Mouse (Mus musculus): ENCODE data around the gene Olfr718-ps1. TPM values are rescaled to one million over a fixed set of nuclear protein-coding genes. Genes with fewer than 3 reads are reported as not detected.
"Not testable (repeated sequence)": the region's sequence is repeated elsewhere in the genome, so short reads cannot be mapped to it uniquely, and the experiment has no call there.

Gene Olfr718-ps1
- polyA plus RNA-seq, 1 experiment from 2014 or later = not detected

DNA sequence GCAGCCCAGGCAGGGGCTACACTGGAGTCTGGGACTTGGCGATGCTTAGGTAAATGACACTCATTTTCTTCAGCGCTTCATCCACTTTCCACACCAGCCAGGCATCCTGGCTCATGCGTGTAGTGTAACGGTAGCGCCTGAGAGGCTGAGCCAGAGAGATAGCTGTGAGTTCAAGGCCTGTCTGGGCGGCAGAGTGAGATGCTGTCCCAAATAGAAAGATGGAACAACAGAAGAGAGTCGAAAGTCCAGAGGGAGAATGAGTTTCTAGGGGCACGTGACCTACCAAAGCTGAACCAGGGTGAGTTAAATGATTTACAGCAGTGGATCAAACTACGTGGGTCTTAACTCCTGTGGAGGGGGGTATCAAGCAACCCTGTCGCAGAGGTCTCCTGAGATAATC lies 6.4 kb upstream of the Olfr718-ps1 start:
- Histone ChIP-seq H3K9me3 (replicated peaks) (peaks cover 12% of the 10 kb centered on the region), H3K27ac (no peak overlapping the region), H3K4me3 (no peak overlapping the region), H3K27me3 (peaks cover 42% of the 10 kb centered on the region), H3K4me1 (no peaks in the 10 kb centered on the region), H3K36me3 (ENCODE audit: poor library complexity, severe bottlenecking) (no peaks in the 10 kb centered on the region), H3K9ac (no peak overlapping the region), H3K4me2 (no peak overlapping the region)
- ATAC-seq = no peak
- WGBS = 94% methylated on average over 10 of the region's 10 CpGs

GRCm38 (mm10) chr5:143150044-143150443 lies 2.7 kb upstream of the Olfr718-ps1 start:
- no peak for ATAC-seq
- H3K9me3 ChIP-seq (replicated peaks) = peaks cover 12% of the 10 kb centered on the region
- 0 out of 2 replicates have a peak, but pooled peaks cover 5% of the 10 kb centered on the region for H3K27me3 ChIP-seq
- H3K4me2 ChIP-seq = no peak overlapping the region
- 89% methylated on average over 2 of the region's 2 CpGs for WGBS
- no peaks in the 10 kb centered on the region for H3K36me3 ChIP-seq (ENCODE audit: poor library complexity, severe bottlenecking)
- no peak overlapping the region for H3K9ac ChIP-seq
- no peaks in the 10 kb centered on the region for H3K4me1 ChIP-seq
- no peak overlapping the region for H3K4me3 ChIP-seq
- no peak overlapping the region for H3K27ac ChIP-seq

DNA sequence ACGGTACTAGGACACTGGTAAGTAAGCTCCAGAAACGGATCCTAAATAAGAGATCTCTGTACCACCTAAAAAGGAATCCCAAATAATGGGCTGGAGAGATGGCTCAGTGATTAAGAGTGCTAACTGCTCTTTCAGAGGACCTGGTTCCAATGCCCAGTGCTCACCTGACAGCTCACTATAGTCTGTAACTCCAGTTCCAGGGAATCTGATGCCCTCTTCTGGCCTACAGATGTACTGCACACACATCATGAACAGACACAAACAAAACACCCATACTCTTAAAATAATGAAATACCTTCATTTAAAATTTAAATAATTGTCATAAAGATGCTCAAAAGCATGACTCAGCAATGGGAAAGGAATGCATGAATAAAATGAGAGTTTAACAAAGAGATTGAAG lies 2.2 kb upstream of the Olfr718-ps1 start:
- 93% methylated on average over 2 of the region's 2 CpGs for WGBS
- Histone ChIP-seq H3K4me3 (no peak overlapping the region), H3K4me1 (no peaks in the 10 kb centered on the region), H3K9me3 (replicated peaks) (peaks cover 12% of the 10 kb centered on the region), H3K36me3 (ENCODE audit: poor library complexity, severe bottlenecking) (no peaks in the 10 kb centered on the region), H3K27me3 (0 out of 2 replicates have a peak, but pooled peaks cover 1% of the 10 kb centered on the region), H3K9ac (no peak overlapping the region), H3K4me2 (no peak overlapping the region), H3K27ac (no peak overlapping the region)
- ATAC-seq = no peak

DNA sequence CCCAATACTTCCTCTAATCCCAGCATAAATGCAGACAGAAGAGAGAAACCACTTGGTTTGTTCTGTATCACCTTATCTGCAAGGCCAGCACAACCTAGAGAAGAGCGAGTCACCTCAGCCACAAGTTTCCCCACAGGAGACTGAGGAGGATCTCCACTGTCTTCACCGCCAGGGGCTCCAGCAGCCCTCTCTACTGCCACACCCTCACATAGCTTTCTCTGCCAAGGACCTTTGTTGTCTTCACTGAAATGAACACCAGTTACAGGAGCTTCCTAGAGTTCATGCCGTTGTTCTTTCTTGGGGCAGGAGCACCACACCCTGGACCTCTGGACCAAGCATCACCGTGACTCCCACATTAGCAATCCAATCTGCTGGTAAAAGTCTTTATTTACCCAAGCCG lies 1.3 kb upstream of the Olfr718-ps1 start:
- no peak overlapping the region for H3K4me2 ChIP-seq
- no peak overlapping the region for H3K27ac ChIP-seq

DNA sequence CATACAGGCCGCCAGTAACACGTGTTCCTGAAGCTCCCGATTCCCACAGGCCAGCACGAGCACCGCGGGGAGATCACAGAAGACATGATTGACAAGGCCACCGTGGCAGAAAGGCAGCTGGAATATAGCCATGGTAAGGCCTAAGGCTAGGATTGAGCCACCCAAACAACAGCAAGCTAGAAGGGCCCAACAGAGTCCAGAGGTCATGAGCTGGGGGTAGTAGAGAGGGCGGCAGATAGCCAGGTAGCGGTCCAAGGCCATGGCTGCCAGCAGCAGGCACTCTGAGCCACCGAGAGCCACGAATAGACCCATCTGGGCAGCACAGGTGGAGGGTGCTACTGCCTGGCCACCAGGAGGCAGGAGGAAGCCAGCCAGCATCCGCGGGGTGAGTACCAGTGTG lies 9.8 kb downstream of the Olfr718-ps1 start:
- Histone ChIP-seq H3K4me2 (no peak overlapping the region), H3K27me3 (no peaks in the 10 kb centered on the region)
- 90% methylated on average over 13 of the region's 13 CpGs for WGBS

More for the DNA sequence above, 1.3 kb upstream of the Olfr718-ps1 start:
- 93% methylated on average over 5 of the region's 5 CpGs for WGBS
- Histone ChIP-seq H3K36me3 (ENCODE audit: poor library complexity, severe bottlenecking) (no peaks in the 10 kb centered on the region), H3K9ac (no peak overlapping the region), H3K27me3 (no peaks in the 10 kb centered on the region), H3K4me1 (no peaks in the 10 kb centered on the region), H3K4me3 (no peak overlapping the region), H3K9me3 (replicated peaks) (peaks cover 12% of the 10 kb centered on the region)
- ATAC-seq = no peak

GRCm38 (mm10) chr5:143135042-143135441 lies 12.3 kb downstream of the Olfr718-ps1 start:
- WGBS = 93% methylated on average over 7 of the region's 7 CpGs

More for the DNA sequence above, 9.8 kb downstream of the Olfr718-ps1 start:
- Histone ChIP-seq H3K4me3 (no peak overlapping the region), H3K9ac (no peak overlapping the region), H3K36me3 (ENCODE audit: poor library complexity, severe bottlenecking) (no peaks in the 10 kb centered on the region), H3K4me1 (no peaks in the 10 kb centered on the region), H3K9me3 (replicated peaks) (no peaks in the 10 kb centered on the region), H3K27ac (no peak overlapping the region)
- no peak for ATAC-seq

GRCm38 (mm10) chr5:143134216-143135010 lies 13.0 kb downstream of the Olfr718-ps1 start:
- H3K9ac ChIP-seq; ATAC-seq; H3K4me1 ChIP-seq; H3K27me3 ChIP-seq; H3K4me2 ChIP-seq; H3K27ac ChIP-seq; H3K4me3 ChIP-seq; H3K9me3 ChIP-seq (replicated peaks); H3K36me3 ChIP-seq (ENCODE audit: poor library complexity, severe bottlenecking): not testable (repeated sequence)
- 84% methylated on average over 4 of the region's 6 CpGs for WGBS

More at GRCm38 (mm10) chr5:143135042-143135441, 12.3 kb downstream of the Olfr718-ps1 start:
- no peaks in the 10 kb centered on the region for H3K36me3 ChIP-seq (ENCODE audit: poor library complexity, severe bottlenecking)
- no peak overlapping the region for H3K9ac ChIP-seq
- no peak overlapping the region for H3K4me2 ChIP-seq
- no peak for ATAC-seq
- H3K4me3 ChIP-seq = no peak overlapping the region
- H3K27me3 ChIP-seq = no peaks in the 10 kb centered on the region
- no peaks in the 10 kb centered on the region for H3K9me3 ChIP-seq (replicated peaks)
- no peaks in the 10 kb centered on the region for H3K4me1 ChIP-seq
- H3K27ac ChIP-seq = no peak overlapping the region

- Histone ChIP-seq H3K27ac (no peak overlapping the region), H3K4me3 (no peak overlapping the region), H3K9me3 (replicated peaks) (no peaks in the 10 kb centered on the region; the same call in 1 of the 2 replicates), H3K4me2 (no peak overlapping the region), H3K27me3 (no peaks in the 10 kb centered on the region), H3K36me3 (ENCODE audit: poor library complexity, severe bottlenecking) (no peaks in the 10 kb centered on the region), H3K4me1 (no peaks in the 10 kb centered on the region), H3K9ac (no peak overlapping the region)
- 86% methylated on average over 13 of the region's 13 CpGs for WGBS
- ATAC-seq = no peak
Measured at GRCm38 (mm10) chr5:143132935-143133514, 14.4 kb downstream of the Olfr718-ps1 start.

GRCm38 (mm10) chr5:143130342-143130741 lies 17.0 kb downstream of the Olfr718-ps1 start:
- Histone ChIP-seq H3K27ac (no peak overlapping the region), H3K36me3 (ENCODE audit: poor library complexity, severe bottlenecking) (no peaks in the 10 kb centered on the region), H3K9me3 (replicated peaks) (no peaks in the 10 kb centered on the region; the same call in 1 of the 2 replicates), H3K27me3 (no peaks in the 10 kb centered on the region), H3K4me2 (no peak overlapping the region), H3K9ac (no peak overlapping the region), H3K4me1 (peaks cover 5% of the 10 kb centered on the region; the same call in 1 of the 2 replicates), H3K4me3 (no peak overlapping the region)
- 88% methylated on average over 7 of the region's 7 CpGs for WGBS
- no peak for ATAC-seq

- 92% methylated on average over 16 of the region's 16 CpGs for WGBS
- Histone ChIP-seq H3K4me3 (no peak overlapping the region), H3K9me3 (replicated peaks) (no peaks in the 10 kb centered on the region; the same call in 1 of the 2 replicates), H3K36me3 (ENCODE audit: poor library complexity, severe bottlenecking) (no peaks in the 10 kb centered on the region), H3K4me1 (peaks cover 9% of the 10 kb centered on the region; the same call in 1 of the 2 replicates), H3K27ac (no peak overlapping the region), H3K27me3 (no peaks in the 10 kb centered on the region), H3K9ac (no peak overlapping the region), H3K4me2 (no peak overlapping the region)
- ATAC-seq = no peak
Measured at GRCm38 (mm10) chr5:143129101-143129500, 18.3 kb downstream of the Olfr718-ps1 start.

- H3K36me3 ChIP-seq (ENCODE audit: poor library complexity, severe bottlenecking) = no peaks in the 10 kb centered on the region
Measured at GRCm38 (mm10) chr5:143127837-143128236, 19.5 kb downstream of the Olfr718-ps1 start.

DNA sequence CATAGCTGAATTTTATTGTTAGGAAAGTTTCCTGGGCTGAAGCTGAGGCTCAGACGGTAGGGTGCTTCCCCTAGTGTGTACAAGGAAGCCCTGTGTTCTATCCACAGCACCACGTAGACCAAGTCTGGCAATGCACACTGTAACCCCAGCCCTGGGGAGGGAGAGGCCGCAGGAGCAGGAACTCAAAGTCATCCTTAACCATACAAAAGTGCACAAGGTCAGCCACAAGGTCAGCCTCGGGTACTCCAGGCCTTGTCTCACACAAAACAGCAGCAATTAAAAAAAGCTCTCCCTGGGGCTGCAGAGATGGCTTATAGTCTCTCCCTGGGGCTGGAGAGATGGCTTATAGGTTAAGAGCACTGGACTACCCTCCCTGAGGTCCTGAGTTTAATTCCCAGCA lies 20.5 kb downstream of the Olfr718-ps1 start:
- no peaks in the 10 kb centered on the region for H3K27me3 ChIP-seq
- no peaks in the 10 kb centered on the region; the same call in 1 of the 2 replicates for H3K9me3 ChIP-seq (replicated peaks)
- WGBS = 72% methylated on average over 4 of the region's 4 CpGs
- peaks cover 9% of the 10 kb centered on the region; the same call in 1 of the 2 replicates for H3K4me1 ChIP-seq
- H3K4me3 ChIP-seq = no peak overlapping the region
- H3K4me2 ChIP-seq = no peak overlapping the region
- ATAC-seq = no peak
- H3K36me3 ChIP-seq (ENCODE audit: poor library complexity, severe bottlenecking) = no peaks in the 10 kb centered on the region
- no peak overlapping the region for H3K27ac ChIP-seq
- no peak overlapping the region for H3K9ac ChIP-seq

More at GRCm38 (mm10) chr5:143127837-143128236, 19.5 kb downstream of the Olfr718-ps1 start:
- Histone ChIP-seq H3K27ac (no peak overlapping the region), H3K4me2 (no peak overlapping the region), H3K4me3 (no peak overlapping the region), H3K9me3 (replicated peaks) (no peaks in the 10 kb centered on the region; the same call in 1 of the 2 replicates), H3K4me1 (peaks cover 9% of the 10 kb centered on the region; the same call in 1 of the 2 replicates), H3K27me3 (no peaks in the 10 kb centered on the region), H3K9ac (no peak overlapping the region)
- 88% methylated on average over 8 of the region's 8 CpGs for WGBS
- ATAC-seq = no peak

Data from forebrain, embryonic 13.5 days (tissue).